Mouse (Mus musculus) kidney, adult 2 months (tissue): ENCODE data around the gene Cstad.

Experiments
- CTCF ChIP-seq: fragments of 200-500 bp; conservative IDR thresholded peaks from 2 replicates; pipeline ENCODE4 v1.5.1; 2011; ENCODE audit warnings: low read depth, mild to moderate bottlenecking, control low read depth, low read length, moderate library complexity, mixed read lengths; ENCODE audit not compliant: insufficient read depth, insufficient read length
- POLR2A ChIP-seq: fragments of 200-500 bp; IDR thresholded peaks from one replicate; pipeline ENCODE4 v1.6.1; 2011; ENCODE audit warnings: low read depth, low read length, control low read depth

DNA sequence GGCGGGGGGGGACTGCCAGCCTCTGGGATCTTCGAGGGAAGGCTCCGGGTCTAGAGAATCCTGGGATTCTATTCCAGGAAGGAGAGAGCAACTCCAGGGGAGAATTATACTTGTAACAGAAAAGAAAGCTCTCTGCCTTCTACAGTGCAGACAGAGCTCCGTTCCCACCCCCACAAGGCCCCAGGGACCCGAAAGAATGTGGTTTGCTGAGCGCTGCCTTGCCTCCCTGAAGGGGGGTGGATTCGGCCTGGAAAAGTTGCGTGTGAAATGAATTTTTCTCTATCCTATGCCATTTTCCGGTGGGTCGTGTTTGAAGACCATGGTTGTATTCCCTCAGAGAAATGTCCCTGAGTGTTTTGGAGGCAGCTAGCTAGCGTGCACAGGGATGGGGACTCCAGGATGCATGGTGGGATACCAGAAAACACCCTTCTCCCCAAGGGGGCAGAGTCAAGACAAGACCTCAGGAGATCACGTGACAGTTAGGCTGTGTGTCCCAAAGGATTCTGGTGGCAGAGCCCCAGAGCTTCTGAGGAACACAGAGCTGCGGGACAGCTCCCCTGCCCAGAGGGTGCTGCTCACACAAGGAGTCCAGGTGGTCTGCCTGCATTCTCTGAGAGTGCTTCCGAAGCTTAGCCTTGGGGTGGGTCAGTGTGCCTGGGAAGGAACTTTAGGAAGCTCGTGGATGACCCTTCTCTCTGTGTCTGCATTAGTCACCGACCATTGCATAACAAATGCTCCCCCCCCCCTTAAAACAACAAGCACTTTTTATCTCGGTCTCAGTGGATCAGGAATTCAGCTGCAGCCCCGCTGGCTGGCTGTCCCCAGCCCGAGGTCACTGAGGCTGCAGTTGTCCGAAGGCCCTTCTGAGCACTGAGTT, 6.4 kb downstream of the Cstad start:
- TF ChIP-seq CTCF (no peak), POLR2A (no peak)
